Mouse (Mus musculus): ENCODE results near the gene Mesp1. TPM values are rescaled to one million over a fixed set of nuclear protein-coding genes. Genes with fewer than 3 reads are reported as not detected.

The Mesp1 gene
- not detected in 2 replicates for polyA plus RNA-seq (2014; fragmentation: Nextera tagmentation; extraction: Ambion mirVana)

DNA sequence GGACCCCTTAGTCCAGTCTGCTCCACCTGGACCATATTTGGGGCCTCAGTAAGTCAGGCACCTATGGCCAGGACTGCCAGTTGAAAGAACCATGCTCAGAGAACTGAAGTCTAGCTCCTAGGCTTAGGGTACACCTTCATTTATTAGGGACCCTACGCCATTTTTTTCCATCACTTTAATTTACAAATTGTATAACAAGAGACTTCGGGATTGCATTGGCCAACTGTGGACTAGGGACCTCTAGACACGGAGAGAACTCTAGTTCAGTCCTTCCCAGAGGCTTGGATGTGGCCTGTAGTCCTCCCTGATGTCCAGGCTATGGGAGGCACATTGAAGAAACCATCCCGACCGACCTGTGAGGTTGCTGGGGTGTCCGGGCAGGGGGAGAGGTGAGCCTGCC is at the start of gene Mesp1:
Mesp1 (minus strand) TSS at position 101 of the 400 bp plus-strand sequence.
- DNase-seq (ENCODE audit: low spot score), result no peak
- H3K27ac ChIP-seq (ENCODE audit: low read depth, low read length), result no peak within 1 kb of the TSS
- H3K4me1 ChIP-seq (ENCODE audit: control insufficient read depth, insufficient read depth, low read length), result peaks cover 6% of the 10 kb centered on the region; the same call in 1 of the 2 replicates
- no peak for ATAC-seq (ENCODE audit: insufficient read depth, low FRiP score, low TSS enrichment)
- no peaks in the 10 kb centered on the region for H3K36me3 ChIP-seq (ENCODE audit: control insufficient read depth, insufficient read depth, low read length)
- peak within 1 kb of the TSS; percentile 33 for H3K4me3 ChIP-seq (ENCODE audit: low read depth, low read length)
- H3K9ac ChIP-seq (ENCODE audit: low read length), result peak within 1 kb of the TSS; percentile 42
- H3K4me2 ChIP-seq (ENCODE audit: low read depth), result peak within 1 kb of the TSS; percentile 67
- H3K9me3 ChIP-seq (ENCODE audit: control insufficient read depth, low read length), result no peaks in the 10 kb centered on the region
- H3K27me3 ChIP-seq (ENCODE audit: control insufficient read depth, insufficient read depth, low read length), result peaks cover 38% of the 10 kb centered on the region
- 70% methylated on average over 6 of the region's 6 CpGs for whole genome bisulfite sequencing

DNA sequence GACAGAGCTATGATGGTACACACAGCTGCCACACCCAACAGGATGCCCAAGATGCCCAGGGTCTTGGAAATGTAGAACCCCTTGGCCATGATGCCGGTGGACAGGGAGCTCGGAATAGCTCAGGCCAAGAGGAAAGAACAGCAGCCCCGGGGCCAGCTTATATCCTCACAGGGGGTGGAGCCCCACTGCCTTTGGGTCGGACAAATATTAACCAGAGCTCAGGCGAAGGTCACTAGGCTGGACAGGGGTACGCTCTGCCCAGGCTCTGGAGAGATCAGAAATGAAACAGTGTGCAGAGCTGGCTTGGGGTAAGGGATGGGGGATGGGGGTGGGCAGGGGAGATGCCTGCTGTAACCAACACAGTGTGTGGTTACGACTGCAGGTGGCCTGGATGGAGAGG is 48.6 kb upstream of the Mesp1 start:
- Histone ChIP-seq H3K27ac (ENCODE audit: low read depth, low read length) (no peak overlapping the region), H3K36me3 (ENCODE audit: control insufficient read depth, insufficient read depth, low read length) (no peaks in the 10 kb centered on the region), H3K9ac (ENCODE audit: low read length) (no peak overlapping the region), H3K9me3 (ENCODE audit: control insufficient read depth, low read length) (no peaks in the 10 kb centered on the region), H3K4me1 (ENCODE audit: control insufficient read depth, insufficient read depth, low read length) (no peaks in the 10 kb centered on the region), H3K27me3 (ENCODE audit: control insufficient read depth, insufficient read depth, low read length) (0 out of 2 replicates have a peak, but pooled peaks cover 3% of the 10 kb centered on the region), H3K4me3 (ENCODE audit: low read depth, low read length) (no peak overlapping the region), H3K4me2 (ENCODE audit: low read depth) (no peak overlapping the region)
- DNase-seq (ENCODE audit: low spot score), result peak; percentile 5
- ATAC-seq (ENCODE audit: insufficient read depth, low FRiP score, low TSS enrichment), result no peak
- 61% methylated on average over 7 of the region's 7 CpGs for WGBS

DNA sequence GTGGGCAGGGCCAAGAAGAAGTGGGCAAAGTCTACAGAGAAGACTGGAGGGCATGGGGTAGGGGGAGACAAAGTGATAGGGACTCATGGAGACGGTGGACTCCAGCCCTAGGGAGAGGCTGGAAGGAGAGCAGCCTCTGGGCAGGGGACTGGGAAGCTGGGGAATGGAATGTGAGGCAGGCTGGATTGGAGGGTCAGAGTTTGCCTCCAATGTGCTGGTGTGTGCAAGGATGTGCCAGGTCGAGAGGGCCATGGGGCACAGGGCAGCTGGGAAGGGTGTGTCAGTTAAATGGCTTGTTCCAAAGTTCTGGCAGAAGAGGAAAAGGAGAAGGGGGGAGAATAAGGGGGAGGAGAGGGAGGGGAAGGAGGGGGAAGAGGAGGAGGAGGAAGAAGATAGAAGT is 43.7 kb upstream of the Mesp1 start:
- no peaks in the 10 kb centered on the region for H3K27me3 ChIP-seq (ENCODE audit: control insufficient read depth, insufficient read depth, low read length)
- no peaks in the 10 kb centered on the region for H3K36me3 ChIP-seq (ENCODE audit: control insufficient read depth, insufficient read depth, low read length)
- H3K9ac ChIP-seq (ENCODE audit: low read length), result no peak overlapping the region
- H3K4me3 ChIP-seq (ENCODE audit: low read depth, low read length), result no peak overlapping the region
- H3K4me1 ChIP-seq (ENCODE audit: control insufficient read depth, insufficient read depth, low read length), result no peaks in the 10 kb centered on the region
- 82% methylated on average over 2 of the region's 2 CpGs for WGBS
- H3K27ac ChIP-seq (ENCODE audit: low read depth, low read length), result no peak overlapping the region
- H3K9me3 ChIP-seq (ENCODE audit: control insufficient read depth, low read length), result no peaks in the 10 kb centered on the region
- ATAC-seq (ENCODE audit: insufficient read depth, low FRiP score, low TSS enrichment) (no peak), DNase-seq (ENCODE audit: low spot score) (peak; percentile 4)
- no peak overlapping the region for H3K4me2 ChIP-seq (ENCODE audit: low read depth)

DNA sequence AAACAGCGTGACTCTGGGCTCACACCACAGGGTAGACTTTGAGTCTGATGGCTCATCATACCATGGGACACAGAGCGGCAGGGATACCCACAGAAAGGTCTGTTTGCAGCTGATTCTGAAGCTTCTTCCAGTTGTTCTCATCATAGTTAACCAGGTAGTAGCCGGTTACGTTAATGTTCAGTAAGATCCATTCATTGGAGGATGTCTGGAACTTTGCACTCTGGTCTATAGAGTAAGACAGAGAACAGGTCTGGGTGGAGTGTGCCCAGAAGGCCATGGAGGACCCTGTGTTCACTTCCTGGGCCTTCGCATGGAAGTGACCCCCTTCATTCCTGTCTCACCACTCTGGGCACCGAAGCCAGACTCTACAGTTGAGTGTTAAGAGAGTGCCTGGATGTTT is 41.6 kb upstream of the Mesp1 start:
- no peak overlapping the region for H3K9ac ChIP-seq (ENCODE audit: low read length)
- H3K4me3 ChIP-seq (ENCODE audit: low read depth, low read length), result no peak overlapping the region
- no peaks in the 10 kb centered on the region for H3K27me3 ChIP-seq (ENCODE audit: control insufficient read depth, insufficient read depth, low read length)
- H3K4me2 ChIP-seq (ENCODE audit: low read depth), result no peak overlapping the region
- no peaks in the 10 kb centered on the region for H3K9me3 ChIP-seq (ENCODE audit: control insufficient read depth, low read length)
- no peak overlapping the region for H3K27ac ChIP-seq (ENCODE audit: low read depth, low read length)
- DNase-seq (ENCODE audit: low spot score) (no peak), ATAC-seq (ENCODE audit: insufficient read depth, low FRiP score, low TSS enrichment) (no peak)
- no peaks in the 10 kb centered on the region for H3K4me1 ChIP-seq (ENCODE audit: control insufficient read depth, insufficient read depth, low read length)
- WGBS, result 96% methylated on average over 6 of the region's 6 CpGs
- H3K36me3 ChIP-seq (ENCODE audit: control insufficient read depth, insufficient read depth, low read length), result no peaks in the 10 kb centered on the region

DNA sequence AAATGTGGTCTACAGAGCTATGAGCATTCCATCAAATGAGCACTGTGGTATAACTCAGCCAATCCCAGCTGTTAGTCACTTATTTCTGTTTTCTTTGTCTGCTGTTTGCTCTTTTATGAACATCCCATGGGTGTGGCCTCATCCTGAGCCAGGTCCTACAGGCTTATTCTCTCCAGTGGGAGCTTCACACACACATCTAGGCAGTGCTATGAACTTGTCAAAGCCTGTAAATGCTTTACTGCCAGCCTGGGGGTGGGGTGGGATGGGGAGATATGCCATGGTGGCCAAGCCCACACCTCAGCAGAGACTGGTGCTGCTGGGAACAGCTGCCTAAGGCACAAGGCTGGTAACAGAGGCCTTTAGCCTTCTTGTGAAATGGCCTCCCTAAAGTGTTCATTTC is 39.4 kb upstream of the Mesp1 start:
- Histone ChIP-seq H3K9me3 (ENCODE audit: control insufficient read depth, low read length) (no peaks in the 10 kb centered on the region), H3K4me2 (ENCODE audit: low read depth) (no peak overlapping the region), H3K4me1 (ENCODE audit: control insufficient read depth, insufficient read depth, low read length) (no peaks in the 10 kb centered on the region), H3K9ac (ENCODE audit: low read length) (no peak overlapping the region), H3K4me3 (ENCODE audit: low read depth, low read length) (no peak overlapping the region), H3K27me3 (ENCODE audit: control insufficient read depth, insufficient read depth, low read length) (no peaks in the 10 kb centered on the region), H3K27ac (ENCODE audit: low read depth, low read length) (no peak overlapping the region), H3K36me3 (ENCODE audit: control insufficient read depth, insufficient read depth, low read length) (no peaks in the 10 kb centered on the region)
- DNase-seq (ENCODE audit: low spot score), result no peak
- no peak for ATAC-seq (ENCODE audit: insufficient read depth, low FRiP score, low TSS enrichment)

DNA sequence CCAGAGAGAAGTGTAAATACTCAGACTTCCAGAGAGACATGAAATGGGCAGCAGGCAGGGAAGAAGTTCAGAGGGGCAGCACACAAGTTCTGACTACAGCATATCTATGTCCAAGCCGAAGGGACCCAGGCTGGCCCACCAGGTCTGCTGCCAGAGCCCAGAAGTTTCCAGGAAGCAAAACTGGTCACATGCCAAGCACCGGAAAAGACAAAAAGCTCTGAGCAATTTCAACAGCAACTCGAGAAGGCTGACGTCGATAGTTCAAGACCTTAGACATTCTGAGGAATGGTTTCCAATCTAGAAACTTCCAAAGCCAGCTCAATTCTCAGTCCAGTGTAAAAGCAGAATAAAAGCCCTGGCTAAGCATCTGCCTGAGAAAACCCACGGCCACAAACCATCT is 38.0 kb upstream of the Mesp1 start:
- Histone ChIP-seq H3K27ac (ENCODE audit: low read depth, low read length) (no peak overlapping the region), H3K9ac (ENCODE audit: low read length) (no peak overlapping the region), H3K36me3 (ENCODE audit: control insufficient read depth, insufficient read depth, low read length) (no peaks in the 10 kb centered on the region), H3K27me3 (ENCODE audit: control insufficient read depth, insufficient read depth, low read length) (no peaks in the 10 kb centered on the region), H3K4me2 (ENCODE audit: low read depth) (no peak overlapping the region), H3K4me3 (ENCODE audit: low read depth, low read length) (no peak overlapping the region), H3K4me1 (ENCODE audit: control insufficient read depth, insufficient read depth, low read length) (no peaks in the 10 kb centered on the region), H3K9me3 (ENCODE audit: control insufficient read depth, low read length) (no peaks in the 10 kb centered on the region)
- ATAC-seq (ENCODE audit: insufficient read depth, low FRiP score, low TSS enrichment) (no peak), DNase-seq (ENCODE audit: low spot score) (no peak)
- WGBS, result 85% methylated on average over 6 of the region's 6 CpGs

DNA sequence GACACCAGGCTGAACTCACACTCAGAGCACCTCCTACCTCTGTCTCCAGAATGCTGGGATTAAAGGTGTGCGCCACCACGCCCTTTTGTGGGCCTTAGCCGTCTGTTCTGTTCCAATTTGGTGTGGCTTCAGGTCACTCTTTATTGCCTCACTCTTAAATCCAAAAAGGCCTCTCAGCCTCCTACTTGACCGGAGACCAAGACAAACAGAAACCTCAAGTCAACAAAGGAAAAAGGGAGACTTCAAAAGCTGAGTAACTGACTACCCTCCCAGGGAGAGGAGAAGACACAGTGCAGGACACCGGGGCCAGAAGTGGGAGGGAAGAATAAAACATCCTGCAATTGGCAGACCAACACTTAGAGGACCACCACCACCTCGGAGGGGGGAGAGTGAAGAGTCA is 37.6 kb upstream of the Mesp1 start:
- H3K27me3 ChIP-seq (ENCODE audit: control insufficient read depth, insufficient read depth, low read length), result no peaks in the 10 kb centered on the region
- H3K36me3 ChIP-seq (ENCODE audit: control insufficient read depth, insufficient read depth, low read length), result no peaks in the 10 kb centered on the region
- DNase-seq (ENCODE audit: low spot score) (no peak), ATAC-seq (ENCODE audit: insufficient read depth, low FRiP score, low TSS enrichment) (no peak)
- H3K9ac ChIP-seq (ENCODE audit: low read length), result no peak overlapping the region
- no peaks in the 10 kb centered on the region for H3K9me3 ChIP-seq (ENCODE audit: control insufficient read depth, low read length)
- no peak overlapping the region for H3K27ac ChIP-seq (ENCODE audit: low read depth, low read length)
- no peaks in the 10 kb centered on the region for H3K4me1 ChIP-seq (ENCODE audit: control insufficient read depth, insufficient read depth, low read length)
- 61% methylated on average over 6 of the region's 6 CpGs for WGBS
- H3K4me2 ChIP-seq (ENCODE audit: low read depth), result no peak overlapping the region
- no peak overlapping the region for H3K4me3 ChIP-seq (ENCODE audit: low read depth, low read length)

DNA sequence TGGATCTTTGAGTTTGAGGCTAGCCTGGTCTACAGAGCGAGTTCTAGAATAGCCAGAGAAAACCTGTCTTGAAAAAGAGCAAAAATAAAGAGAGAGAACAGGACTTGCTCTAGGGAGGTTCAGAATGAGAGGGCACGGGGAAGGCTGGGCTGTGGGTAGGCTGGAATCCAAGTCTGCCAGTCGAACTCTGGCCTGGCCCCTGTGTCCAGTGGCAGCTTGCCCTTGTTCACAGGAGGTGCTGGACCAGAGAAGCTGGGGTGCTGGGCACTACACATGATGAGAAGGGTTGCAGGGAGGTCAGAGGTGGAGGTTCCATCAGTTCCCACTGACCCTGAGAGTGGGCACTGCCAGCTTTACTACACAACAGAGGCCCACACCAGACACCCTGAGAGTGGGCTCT is 34.8 kb upstream of the Mesp1 start:
- Histone ChIP-seq H3K4me3 (ENCODE audit: low read depth, low read length) (no peak overlapping the region), H3K36me3 (ENCODE audit: control insufficient read depth, insufficient read depth, low read length) (no peaks in the 10 kb centered on the region), H3K4me2 (ENCODE audit: low read depth) (no peak overlapping the region), H3K4me1 (ENCODE audit: control insufficient read depth, insufficient read depth, low read length) (no peaks in the 10 kb centered on the region), H3K9ac (ENCODE audit: low read length) (no peak overlapping the region), H3K27ac (ENCODE audit: low read depth, low read length) (no peak overlapping the region), H3K9me3 (ENCODE audit: control insufficient read depth, low read length) (no peaks in the 10 kb centered on the region), H3K27me3 (ENCODE audit: control insufficient read depth, insufficient read depth, low read length) (no peaks in the 10 kb centered on the region)
- ATAC-seq (ENCODE audit: insufficient read depth, low FRiP score, low TSS enrichment), result no peak
- WGBS, result 73% methylated on average over 3 of the region's 3 CpGs
- DNase-seq (ENCODE audit: low spot score), result no peak

DNA sequence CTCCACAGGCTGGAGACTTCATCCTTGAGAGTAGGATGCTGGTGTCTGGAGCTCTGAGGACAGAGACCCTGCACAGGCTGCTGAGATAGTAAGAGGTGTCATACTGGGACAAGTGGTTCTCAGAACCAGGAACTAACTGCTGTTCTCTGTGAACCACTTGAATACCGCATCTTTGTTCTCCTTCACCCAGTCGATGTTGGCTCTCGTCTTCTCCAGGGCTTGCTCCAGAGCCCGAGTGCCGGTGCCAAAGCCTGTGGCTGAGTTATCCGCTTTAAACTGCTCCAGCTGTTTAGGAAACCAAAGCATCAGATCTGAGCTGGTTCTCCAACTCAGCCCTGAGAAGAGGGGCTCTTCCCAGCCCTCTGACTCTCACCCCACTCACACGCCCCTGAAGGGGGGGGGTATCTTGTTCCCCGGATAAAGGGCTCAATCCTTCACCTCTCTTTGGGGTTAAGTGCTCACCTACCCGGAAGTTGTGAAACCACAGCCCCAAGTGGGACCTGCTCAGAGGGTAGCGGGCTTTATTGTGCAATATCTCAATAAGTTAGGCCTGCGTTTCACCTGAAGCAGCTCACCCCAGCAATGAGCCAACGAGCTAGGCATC is 28.6 kb upstream of the Mesp1 start:
- no peaks in the 10 kb centered on the region for H3K36me3 ChIP-seq (ENCODE audit: control insufficient read depth, insufficient read depth, low read length)
- no peak overlapping the region for H3K9ac ChIP-seq (ENCODE audit: low read length)
- H3K4me1 ChIP-seq (ENCODE audit: control insufficient read depth, insufficient read depth, low read length), result no peaks in the 10 kb centered on the region
- no peak overlapping the region for H3K4me3 ChIP-seq (ENCODE audit: low read depth, low read length)
- 89% methylated on average over 12 of the region's 12 CpGs for WGBS
- no peaks in the 10 kb centered on the region for H3K27me3 ChIP-seq (ENCODE audit: control insufficient read depth, insufficient read depth, low read length)
- H3K4me2 ChIP-seq (ENCODE audit: low read depth), result no peak overlapping the region
- no peaks in the 10 kb centered on the region for H3K9me3 ChIP-seq (ENCODE audit: control insufficient read depth, low read length)
- no peak for ATAC-seq (ENCODE audit: insufficient read depth, low FRiP score, low TSS enrichment)
- H3K27ac ChIP-seq (ENCODE audit: low read depth, low read length), result no peak overlapping the region
- DNase-seq (ENCODE audit: low spot score), result peak; percentile 0
